Mouse (Mus musculus) brain, embryonic 14.5 days (tissue): ENCODE measurements at regions not wholly inside any gene's neighbourhood (a gene's known extent, or its start where the extent isn't known, plus 50 kb on each side); places are given as distances from the start of the nearest gene placed in this dataset.

Source experiments
- CTCF ChIP-seq: fragments of 200-500 bp; IDR thresholded peaks from 2 replicates; pipeline ENCODE4 v1.5.1; 2012; ENCODE audit warnings: inconsistent platforms, mild to moderate bottlenecking, moderate library complexity, borderline replicate concordance; ENCODE audit not compliant: insufficient read depth, insufficient read length; ENCODE audit errors: extremely low read depth
- POLR2A ChIP-seq: fragments of 200-500 bp; IDR thresholded peaks from 2 replicates; pipeline ENCODE4 v1.6.1; 2012; ENCODE audit warnings: mild to moderate bottlenecking, inconsistent platforms, borderline replicate concordance; ENCODE audit not compliant: poor library complexity, insufficient read depth, insufficient read length, severe bottlenecking; ENCODE audit errors: extremely low read depth

DNA sequence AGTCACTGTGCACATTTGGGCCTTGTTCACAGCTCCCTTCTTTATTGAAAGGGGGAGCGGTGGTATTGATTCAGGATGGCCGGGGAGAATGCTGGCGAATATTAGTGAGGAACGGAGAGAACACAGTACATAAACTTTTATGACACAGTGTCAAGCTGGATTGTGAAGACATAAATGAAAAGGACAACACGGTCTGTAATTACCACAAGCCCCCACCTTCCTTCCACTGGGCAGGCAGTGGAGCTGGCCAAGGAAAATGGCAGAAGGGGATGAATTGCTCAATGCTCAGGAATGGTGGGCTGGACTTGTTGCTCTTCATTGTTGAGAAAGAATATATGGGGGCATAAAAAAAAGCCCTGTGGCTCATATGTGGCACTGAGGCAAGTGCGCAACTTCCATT is 486.6 kb downstream of the Ccdc171 start:
- TF ChIP-seq CTCF, result no peak
- no peak for TF ChIP-seq POLR2A
